Mouse (Mus musculus): ENCODE measurements around the gene Stat4.

The Stat4 gene

GRCm38 (mm10) chr1:52102795-52103194 lies 115.8 kb downstream of the Stat4 start:
- no peak for DNase-seq (ENCODE audit: low read depth, low spot score)

GRCm38 (mm10) chr1:52107206-52107605 lies 120.3 kb downstream of the Stat4 start:
- DNase-seq (ENCODE audit: low read depth, low spot score) = no peak

DNA sequence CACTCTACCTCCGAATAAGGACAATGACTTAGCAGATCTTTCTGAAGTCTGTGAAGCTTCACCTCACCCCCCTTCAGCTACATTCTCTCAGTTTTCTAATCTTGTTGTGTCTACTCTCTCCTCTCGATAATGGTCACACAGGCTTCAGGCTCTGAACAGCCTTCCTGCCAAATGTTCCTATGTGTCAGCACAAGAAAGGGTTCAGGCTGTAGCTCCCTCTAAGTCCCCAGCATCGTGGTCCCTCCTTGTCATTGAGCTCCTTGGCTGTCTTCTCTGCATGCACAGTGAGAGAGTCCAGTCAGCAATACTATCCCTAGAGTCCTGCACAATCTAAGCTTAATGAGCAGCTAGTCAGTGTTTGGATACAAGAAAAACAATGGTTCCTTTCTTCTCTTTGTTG lies 124.3 kb downstream of the Stat4 start:
- no peak for DNase-seq (ENCODE audit: low read depth, low spot score)

- no peak for DNase-seq (ENCODE audit: low read depth, low spot score)
Observed at GRCm38 (mm10) chr1:52112301-52112700, 125.4 kb downstream of the Stat4 start.

DNA sequence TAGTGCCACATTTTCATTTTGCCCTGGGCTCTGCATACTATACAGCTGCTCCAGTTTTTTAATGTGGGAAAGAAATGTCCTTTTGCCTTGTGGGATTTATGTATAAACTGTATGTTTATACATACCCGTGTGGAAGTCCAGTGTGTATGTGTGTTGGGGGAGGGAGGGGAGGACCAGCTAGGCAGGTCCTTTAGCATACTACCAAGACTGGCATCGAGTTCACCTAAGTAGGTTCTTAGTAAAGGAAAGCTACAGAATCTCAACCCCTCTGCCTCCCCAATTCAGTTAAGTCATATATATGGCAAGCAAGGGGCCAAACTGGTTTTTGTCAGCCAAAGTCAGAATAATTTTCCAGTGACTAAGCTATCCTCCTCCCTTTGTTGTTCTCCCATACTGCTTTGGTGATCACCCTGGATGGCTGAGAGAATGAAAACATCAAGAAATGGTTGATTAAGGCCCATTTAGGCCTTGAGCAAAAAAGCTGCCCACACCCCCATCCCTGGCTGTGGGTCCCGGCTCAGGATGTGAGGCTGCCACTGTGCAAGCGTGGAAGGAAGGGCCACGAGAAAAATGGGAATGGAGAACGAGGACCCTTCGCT lies 126.2 kb downstream of the Stat4 start:
- no peak for DNase-seq (ENCODE audit: low read depth, low spot score)

- DNase-seq (ENCODE audit: low read depth, low spot score) = peak; percentile 95
Observed at GRCm38 (mm10) chr1:52113666-52114069, 126.7 kb downstream of the Stat4 start.

DNA sequence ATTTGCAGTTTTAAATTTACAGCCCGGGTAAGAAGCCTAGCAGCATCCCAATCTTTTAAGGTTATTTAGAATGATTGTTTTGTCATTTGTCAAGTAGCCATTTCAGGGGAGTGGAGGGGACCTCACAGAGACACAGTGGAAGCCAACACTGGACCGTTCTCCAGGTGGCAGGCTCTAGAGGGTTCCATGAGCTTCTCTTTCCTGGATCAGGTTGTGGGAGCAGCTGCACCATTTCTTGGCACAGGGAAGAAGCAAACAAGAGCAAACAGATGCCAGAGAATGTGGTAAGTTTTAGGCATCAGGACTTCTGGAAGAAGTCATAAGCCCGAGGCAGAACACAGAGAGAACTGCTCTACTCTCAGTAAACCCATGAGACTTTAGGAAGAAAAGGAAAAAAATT lies 129.5 kb downstream of the Stat4 start:
- DNase-seq (ENCODE audit: low read depth, low spot score) = no peak

DNA sequence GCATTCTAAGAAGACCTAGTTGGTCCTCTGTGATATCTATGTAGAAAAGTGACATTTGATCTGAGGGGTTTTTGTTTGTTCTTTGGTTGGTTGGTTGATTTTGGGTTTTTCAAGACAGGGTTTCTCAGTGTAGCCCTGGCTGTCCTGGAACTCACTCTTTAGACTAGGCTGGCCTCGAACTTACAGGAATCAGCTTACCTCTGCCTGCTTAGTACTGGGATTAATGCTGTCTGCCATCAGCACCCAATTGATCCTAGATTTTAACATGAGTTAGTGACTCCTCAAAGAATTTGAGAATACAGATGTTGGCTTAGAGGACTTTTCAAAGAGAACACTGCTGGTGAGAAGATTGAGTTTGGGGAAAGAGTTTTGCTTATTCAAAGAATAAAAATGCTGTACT lies 130.8 kb downstream of the Stat4 start:
- DNase-seq (ENCODE audit: low read depth, low spot score) = no peak

DNA sequence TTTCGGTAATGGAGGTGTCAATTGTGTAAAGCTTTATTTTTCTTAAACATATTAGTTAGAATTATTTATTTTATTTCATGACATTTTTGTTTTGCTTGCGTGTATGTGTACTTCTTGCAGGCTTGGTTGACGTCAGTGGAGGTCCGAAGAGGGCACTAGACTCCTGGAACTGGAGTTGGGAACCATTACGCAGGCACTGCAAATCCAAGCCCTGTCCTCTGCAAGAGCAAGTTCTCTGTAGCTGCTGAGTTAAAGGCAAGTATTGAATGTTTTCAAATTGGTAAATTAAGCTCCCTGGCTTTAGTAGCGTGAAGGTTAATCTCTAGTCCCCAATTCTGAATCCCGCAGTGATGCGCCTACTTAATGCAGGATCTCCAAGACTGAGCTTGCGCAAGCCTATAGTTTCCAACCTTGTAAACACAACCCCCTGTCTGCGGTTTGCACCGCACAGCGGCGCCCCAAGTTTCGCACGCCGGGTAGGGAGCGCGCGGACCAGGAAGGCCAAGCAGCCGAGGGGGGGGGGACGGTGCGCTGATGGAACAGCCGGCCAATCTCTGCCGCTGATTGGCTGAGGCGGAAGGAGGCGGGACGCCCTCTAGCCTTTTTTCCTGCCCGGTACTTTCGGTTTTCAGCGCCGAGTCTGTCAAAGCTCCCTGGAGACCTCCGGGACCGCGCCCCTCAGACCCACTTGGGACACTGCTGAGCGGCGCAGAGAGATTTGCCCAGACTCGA lies 132.1 kb downstream of the Stat4 start, which contains the start of gene Stat1:
Stat1 (plus strand) TSS at position 581 of the 732 bp plus-strand sequence.
- DNase-seq (ENCODE audit: low read depth, low spot score) = peak; percentile 83

DNA sequence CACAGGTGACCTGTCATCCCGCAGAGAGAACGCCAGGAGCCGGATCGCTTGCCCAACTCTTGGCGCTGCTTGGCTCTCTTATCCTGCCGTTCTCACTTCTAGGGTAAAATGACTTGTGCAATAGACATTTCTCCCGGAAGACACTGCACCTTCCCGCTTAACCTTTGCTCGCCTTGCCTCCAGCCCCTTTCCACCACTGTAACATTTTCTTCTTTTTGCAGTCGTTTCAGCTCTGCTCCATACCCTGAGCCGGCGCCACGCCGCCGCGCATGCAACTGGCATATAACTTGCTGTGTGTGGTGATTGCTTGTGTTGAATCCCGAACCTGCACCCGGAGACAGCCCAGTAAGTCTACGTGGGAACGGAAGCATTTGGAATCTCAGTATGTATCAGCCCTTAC lies 132.7 kb downstream of the Stat4 start:
- no peak for DNase-seq (ENCODE audit: low read depth, low spot score)

- DNase-seq (ENCODE audit: low read depth, low spot score) = no peak
Observed at GRCm38 (mm10) chr1:52120191-52120590, 133.2 kb downstream of the Stat4 start.

DNA sequence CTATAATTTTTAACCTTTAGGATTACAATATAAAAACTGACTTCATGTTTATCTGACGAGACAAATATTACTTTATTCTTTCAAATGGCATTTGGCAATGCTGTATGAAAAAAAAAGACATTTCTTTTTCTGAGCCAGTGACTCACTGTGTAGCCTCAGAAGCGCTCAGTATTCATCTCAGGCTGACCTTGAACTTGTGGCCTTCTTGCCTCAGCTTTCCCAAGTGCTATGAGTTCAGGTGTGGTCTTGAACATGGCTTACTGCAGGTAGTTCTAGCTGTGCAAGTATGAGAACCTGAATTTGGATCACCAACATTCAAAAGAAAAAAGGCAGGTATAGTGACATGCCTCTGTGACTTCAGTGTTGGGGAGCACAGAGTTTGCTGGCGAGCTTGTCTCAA lies 134.1 kb downstream of the Stat4 start:
- DNase-seq (ENCODE audit: low read depth, low spot score) = no peak

- DNase-seq (ENCODE audit: low read depth, low spot score) = no peak
Observed at GRCm38 (mm10) chr1:52124818-52125217, 137.9 kb downstream of the Stat4 start.

DNA sequence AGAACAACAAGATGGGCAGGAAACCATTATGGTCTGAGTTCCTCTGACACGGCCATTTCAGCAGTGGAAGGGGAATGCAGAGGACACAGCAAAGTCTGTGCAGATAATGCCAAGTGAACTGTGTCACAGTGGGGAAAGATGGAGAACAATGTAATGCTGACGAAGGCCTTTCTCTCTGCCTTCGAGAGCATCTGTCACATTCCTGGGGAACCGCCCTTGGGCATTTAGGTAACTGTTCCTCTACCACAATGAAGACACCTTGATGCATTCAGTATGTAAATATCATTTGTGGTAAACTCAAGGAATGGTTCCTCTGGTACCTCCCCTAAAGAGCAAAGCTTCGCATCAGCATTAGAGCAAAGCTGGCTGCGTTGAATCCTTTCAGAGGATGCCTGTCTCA lies 140.4 kb downstream of the Stat4 start:
- DNase-seq (ENCODE audit: low read depth, low spot score) = no peak

DNA sequence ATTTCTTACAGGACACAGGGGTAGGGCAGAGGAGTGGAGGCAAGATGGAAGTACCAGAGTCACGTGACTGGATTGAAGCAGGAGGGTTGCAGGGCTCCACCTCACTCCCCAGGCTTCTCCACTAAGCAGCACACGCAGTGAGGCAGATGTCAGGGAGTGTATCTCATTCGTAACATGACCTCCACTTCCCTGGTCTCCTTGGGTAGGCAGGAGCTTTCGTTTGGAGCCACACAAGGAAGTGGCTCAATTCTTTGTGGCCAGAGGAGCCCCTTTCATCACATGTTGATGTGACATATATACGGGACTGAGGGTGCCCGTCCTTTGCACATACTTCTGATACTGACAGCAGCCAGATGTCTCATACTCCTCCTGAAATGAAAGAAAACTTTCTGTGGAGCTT lies 142.8 kb downstream of the Stat4 start:
- no peak for DNase-seq (ENCODE audit: low read depth, low spot score)

DNA sequence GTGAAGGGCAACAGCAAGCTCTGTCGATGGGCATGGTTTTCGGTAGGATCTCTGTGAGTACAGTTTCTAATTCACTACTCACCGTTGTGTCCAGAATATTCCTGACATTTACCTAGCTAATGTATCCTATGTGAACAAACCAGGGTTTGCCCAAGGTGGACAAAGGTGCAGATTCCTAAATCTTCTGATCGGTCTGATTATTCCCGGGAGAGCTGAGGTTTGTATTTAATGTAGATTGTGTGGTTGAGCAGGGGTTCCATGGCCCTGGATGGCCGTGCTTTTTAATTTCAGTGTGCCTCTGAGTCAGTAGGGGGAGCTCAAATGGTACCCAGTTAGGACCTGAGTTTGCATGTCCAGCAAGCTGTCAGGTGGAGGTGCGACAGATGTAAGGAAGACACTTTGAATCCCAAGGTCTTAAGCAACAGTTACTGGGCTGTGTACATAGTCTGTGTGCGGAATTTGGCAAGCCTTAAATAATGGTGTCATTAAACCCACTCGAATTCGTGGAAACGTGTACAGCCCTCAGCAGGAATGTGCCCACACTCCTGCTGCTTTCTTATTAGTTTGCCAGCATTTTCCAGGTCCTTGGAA lies 144.9 kb downstream of the Stat4 start:
- no peak for DNase-seq (ENCODE audit: low read depth, low spot score)

DNA sequence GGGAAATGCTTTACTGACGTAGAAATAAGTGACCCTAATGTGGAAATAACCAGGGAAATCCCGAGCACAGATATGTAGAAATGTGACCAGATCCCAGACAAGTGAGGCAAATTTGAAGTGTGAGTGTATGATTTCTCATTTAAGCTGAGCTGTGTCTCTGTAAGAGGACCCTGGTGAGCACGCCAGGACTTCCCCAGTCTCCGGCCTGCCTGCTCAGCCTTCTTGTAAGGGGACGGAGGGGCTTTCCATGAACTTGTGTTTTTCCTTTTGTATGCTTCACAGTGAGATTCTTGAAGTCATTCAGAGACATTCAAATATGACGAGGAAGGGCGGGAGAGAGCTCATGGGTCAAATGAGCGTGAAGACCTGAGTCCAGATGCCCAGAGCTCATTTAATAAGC lies 146.3 kb downstream of the Stat4 start:
- no peak for DNase-seq (ENCODE audit: low read depth, low spot score)

- DNase-seq (ENCODE audit: low read depth, low spot score) = no peak
Observed at GRCm38 (mm10) chr1:52137292-52137691, 150.3 kb downstream of the Stat4 start.

GRCm38 (mm10) chr1:52140534-52140933 lies 153.6 kb downstream of the Stat4 start:
- DNase-seq (ENCODE audit: low read depth, low spot score) = peak; percentile 75

DNA sequence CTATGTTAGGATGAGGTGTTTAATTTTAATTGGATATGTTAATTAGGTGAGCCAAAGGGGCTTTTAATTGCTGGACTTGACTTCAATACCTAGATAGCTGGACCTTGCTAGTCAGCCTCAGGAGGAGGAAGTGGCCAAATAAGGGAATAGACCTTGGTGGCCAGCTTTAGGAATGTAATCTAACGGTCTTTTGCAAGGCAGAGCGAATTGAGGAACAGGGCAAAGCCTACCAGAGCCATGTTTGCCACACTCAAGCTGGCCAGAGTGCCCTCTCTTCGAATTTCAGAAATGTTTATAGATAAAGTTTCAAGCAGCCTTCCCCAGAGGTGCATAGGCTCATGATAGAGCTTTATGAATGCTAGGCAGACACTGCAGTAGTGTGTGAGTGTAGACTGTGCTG lies 154.5 kb downstream of the Stat4 start:
- DNase-seq (ENCODE audit: low read depth, low spot score) = no peak

GRCm38 (mm10) chr1:52142117-52142516 lies 155.2 kb downstream of the Stat4 start:
- no peak for DNase-seq (ENCODE audit: low read depth, low spot score)

GRCm38 (mm10) chr1:52143191-52143590 lies 156.2 kb downstream of the Stat4 start:
- no peak for DNase-seq (ENCODE audit: low read depth, low spot score)

DNA sequence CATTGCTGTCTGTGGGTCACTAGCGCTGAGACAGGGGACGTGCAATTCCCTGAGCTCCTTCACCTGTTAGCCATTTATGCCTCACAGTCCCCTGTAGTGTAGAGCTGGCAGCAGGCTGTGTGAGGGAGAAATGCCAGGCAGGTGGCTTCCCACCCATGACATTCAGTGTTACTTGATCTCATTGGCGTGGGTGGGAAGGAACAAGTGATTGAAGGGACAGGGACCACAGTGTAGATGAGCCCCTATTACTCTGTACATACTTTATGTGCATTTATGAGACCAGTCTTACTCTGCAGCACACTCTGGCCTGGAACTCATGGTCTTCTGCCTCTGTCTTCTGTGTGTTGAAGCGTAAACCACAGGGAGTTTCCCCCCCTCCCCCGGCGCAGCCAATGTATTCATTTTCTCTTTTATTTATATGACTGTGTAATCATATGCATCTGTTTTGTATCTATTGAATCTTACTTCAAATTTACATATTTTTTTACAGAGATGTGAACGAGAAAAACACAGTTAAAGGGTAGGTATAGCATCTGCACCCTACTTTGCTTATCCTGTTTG lies 156.7 kb downstream of the Stat4 start:
- DNase-seq (ENCODE audit: low read depth, low spot score) = no peak
